Mouse (Mus musculus): ENCODE measurements around the gene Stox2. TPM values are rescaled to one million over a fixed set of nuclear protein-coding genes. Genes with fewer than 3 reads are reported as not detected.

The Stox2 gene
- polyA plus RNA-seq, 2 experiments from 2014 or later = not detected

DNA sequence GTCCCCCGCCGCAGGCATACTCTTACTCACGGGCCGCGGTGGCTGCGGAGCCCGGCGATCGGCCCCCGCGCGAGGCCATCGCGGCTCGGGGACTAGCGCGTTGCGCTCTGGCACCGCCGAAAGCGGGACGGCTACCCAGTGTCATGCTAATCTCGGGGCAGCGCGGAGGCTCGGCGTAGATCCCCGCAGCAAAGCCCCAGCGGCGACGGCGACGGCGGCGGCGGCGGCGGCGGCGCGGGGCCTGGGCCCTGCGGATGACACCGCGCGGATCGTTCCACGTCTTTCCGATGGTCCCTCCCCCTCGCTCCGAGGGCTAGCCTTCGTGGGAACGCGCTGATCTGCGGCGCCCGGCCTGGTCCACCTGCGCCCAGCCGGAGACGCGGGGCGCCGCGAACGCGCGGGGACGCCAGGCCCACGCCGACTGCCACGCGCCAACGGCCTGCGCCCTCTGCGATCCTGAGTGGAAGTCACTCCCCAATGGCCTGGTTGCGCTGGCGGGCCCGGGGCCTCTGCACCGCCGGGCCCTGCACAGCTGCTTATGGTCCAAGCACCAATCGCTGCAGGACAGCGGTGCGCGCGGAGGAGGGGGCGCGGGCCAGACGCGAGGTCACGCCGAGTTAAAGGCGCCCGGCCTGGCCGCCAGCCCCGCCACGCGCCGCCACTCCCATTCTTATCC, 157.2 kb downstream of the Stox2 start:
- no peak for ATAC-seq

DNA sequence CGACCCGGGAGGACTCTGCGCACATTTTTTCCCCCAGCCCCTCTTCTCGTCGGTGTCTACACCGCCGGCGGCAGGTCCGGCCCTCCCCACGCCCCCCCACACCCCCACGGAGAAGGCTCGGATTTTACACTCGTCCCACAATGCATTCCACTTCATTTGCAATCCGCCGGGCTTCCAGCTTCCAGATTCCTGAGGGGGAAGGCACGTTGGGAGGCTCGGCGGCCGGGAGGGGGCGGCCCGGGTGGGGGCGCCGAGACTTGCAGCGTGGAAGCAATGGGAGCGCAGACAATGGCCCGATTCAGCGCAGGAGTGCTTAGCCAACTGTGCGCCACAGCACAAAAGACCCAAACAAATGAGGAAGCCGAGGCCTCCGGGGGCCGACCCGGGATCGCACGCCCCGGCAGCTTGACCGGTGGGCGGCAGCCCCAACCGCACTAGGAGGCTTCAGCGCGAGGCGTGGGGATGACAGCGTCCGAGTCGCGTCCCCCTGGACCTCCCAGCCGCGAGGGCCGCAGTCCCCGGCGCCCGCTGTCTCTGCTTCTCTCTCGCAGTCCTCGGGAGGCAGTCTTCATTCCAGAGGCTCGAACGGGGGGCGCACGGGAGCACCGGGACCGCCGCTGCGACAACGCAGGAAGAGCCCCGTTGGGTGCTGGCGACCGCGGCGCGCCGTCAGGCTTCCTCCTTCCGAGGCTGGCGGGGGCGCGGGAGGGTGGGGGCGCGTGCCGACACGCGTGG, 157.9 kb downstream of the Stox2 start:
- ATAC-seq = no peak

DNA sequence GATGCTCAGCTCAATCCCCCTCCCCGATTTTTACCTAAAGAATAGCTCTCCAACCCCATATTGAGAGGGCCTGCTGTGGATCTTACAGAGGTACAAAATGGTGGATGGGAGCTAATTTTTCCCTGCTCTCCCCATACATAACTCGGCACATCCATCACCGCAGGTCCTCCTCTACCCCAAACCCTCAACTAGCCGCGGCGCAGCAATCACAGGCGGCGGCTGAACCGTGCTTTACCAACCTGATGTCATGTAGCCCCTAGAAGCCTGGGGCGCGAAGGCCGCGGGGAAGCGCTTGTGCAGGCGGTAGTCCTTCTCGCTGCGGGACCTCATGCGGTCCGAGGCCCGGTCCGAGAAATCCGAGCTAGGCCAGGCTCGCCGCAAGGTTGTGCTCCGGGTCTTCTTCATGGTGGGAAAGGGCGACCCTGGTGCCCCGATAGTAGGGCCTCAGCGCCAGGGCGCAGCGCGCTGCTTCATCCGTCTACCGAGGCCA, 158.5 kb downstream of the Stox2 start:
- ATAC-seq = no peak

DNA sequence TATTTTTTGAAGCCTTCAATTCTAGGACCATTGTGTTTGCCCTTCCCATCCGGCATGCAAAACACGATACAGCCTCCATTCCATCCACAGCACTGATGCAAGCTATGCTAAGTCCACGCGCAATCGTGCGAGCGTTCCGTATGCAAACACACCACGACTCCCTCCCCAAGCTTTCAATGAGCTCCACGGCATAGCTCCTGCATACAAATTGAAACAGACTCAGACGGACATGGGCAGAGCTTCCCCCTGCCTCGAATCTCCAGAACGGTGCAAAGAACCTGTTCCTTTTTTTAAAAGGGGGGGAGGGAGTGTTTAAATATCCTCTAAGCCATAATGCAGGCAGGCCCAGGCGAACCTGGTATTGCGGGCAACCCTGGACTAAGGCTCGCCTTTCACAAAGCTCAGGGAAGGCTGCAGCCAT, 159.0 kb downstream of the Stox2 start:
- ATAC-seq = no peak

DNA sequence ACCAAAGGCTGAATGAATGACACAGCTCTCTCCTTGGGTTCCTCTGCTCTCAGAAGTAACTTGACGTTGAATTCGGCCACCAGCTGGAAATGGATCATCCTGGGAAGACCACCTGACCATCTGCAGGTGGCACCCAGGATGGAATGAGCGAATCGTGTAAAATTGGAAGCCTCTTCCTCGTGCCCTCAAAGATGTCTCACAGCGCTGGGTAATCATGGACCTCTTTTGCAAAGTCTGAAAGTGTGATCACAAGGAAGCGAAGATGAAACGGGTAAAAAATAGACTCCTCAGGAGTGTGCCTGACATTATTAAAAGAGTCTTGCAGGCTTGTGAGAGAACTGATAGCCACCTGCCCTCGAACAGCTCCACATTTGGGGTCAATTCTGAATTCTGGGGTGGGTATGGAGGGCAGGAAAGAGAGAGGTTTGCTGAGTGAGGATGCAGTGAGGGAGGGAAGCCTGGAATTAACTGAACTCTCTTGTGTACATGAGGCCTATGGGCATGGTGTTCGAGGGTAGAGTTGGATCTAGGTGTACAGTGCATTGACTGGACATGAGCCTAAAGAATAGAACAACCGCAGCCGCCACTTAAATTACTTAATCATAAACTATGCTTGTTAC, 160.0 kb downstream of the Stox2 start:
- no peak for ATAC-seq

DNA sequence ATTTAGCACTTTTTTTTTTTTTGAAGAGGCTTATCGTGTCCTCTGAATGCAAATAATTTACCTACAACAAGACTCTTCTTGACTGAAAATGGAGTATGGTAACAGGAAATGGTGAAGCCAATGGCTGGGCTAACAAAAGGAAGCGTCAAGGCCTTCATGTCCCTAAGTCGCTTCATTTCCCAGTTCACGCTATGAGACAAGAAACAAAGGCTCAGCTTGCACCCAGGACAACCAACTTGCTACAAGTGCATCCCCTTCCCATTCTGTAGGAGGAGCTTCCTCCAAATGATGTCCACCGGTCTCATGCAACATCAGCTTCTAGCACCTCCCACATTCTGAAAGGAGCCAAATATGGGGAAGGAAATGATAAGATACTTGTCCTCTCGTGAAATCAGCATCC, 160.7 kb downstream of the Stox2 start:
- no peak for ATAC-seq

DNA sequence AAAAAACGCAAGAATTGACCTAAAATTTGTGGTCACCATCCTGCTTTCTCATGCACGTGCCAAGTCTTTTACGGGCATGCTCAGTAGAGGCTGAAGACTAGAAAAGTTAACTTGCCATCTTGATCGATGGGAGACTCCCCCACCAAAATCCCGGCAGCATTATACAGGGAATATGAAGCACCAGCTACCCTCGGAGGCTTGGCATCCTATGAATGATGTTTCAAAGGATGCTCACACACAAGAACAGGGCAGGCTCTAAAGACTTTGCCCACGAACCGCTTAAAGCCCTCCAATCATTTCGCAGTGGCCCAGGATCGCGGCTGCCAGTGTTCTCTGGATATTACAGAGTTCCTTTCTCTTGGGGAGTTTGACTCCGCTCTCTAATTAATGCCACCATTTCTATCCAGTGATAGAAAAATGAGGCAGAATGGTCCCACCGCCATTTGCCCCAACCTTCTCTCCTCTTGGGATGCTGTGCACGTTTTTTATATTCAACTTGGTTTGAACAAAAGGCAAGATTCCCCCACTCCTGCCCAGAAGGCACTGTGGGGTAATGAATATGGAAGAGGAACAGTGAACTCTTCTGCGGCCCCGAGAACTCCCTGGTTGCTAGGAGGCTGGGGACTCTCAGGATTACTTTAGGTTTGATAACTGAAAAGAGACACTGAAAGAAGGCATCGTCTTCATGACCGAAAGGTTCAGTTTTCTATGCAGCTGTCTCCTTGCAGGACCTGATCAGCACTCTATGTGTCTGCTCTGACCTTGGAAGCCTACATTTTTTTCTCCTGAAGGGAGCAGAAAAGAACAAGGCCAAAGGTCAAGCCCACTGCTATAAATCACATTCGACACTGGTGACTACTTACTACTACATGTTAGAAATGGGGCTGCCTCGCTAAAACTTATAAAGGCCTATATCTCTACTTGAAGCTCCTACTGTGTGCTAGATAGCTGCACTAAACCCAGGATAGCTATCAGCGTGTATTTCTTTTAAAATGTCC, 161.5 kb downstream of the Stox2 start:
- no peak for ATAC-seq

DNA sequence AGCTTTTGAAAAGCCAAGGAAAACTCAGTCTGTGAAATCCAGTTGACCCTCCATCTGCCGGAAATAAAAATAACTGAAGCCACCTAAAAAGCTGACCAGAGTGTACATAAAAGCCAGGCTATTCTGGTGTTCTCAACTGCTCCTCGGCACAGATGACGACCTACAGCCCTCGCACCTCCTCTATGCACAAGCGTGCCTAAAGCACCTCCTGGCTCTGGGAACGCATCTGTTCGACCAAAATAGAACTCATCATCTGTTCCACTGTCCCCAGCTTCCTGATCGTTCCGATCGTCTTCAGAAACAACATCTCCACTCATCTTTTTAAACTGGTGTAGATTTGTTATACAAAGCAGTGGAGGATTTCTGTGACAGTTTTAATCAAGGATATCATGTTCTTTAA, 166.3 kb downstream of the Stox2 start:
- ATAC-seq = no peak

DNA sequence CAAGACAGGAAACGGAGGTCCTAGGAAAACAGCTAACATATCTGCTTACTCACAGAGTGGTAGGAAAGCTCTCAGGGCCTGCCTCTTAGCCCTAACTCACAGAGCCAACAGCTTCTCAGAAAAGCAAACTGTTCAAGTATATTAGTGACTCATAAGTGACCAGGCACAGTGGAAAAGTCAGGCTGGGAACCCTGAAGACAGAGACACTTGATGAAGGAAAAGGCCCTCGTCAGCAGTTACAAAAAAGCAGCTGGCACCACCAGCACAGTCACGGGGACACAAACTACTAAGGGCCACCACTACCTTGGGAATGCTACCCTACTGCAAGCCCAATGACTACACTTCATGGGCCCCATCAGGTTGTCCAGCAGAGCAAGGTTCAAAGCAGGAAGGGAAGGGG, 168.0 kb downstream of the Stox2 start:
- no peak for ATAC-seq

DNA sequence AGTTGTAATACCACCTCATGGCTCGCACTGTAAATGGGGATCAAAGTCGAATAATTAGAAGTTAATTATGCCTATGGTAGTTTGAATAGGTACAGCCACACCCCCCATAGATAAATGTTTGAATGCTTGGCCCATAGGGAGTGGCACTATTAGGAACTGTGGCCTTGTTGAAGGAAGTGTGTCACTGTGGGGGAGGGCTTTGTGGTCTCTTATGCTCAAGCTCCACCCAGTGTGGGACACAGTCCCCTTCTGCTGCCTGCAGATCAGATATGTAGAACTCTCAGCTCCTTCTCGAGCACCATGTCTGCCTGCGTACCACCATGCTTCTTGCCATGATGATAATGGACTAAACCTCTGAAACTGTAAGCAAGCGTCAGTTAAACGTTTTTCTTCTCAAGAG, 177.2 kb downstream of the Stox2 start:
- no peak for ATAC-seq

DNA sequence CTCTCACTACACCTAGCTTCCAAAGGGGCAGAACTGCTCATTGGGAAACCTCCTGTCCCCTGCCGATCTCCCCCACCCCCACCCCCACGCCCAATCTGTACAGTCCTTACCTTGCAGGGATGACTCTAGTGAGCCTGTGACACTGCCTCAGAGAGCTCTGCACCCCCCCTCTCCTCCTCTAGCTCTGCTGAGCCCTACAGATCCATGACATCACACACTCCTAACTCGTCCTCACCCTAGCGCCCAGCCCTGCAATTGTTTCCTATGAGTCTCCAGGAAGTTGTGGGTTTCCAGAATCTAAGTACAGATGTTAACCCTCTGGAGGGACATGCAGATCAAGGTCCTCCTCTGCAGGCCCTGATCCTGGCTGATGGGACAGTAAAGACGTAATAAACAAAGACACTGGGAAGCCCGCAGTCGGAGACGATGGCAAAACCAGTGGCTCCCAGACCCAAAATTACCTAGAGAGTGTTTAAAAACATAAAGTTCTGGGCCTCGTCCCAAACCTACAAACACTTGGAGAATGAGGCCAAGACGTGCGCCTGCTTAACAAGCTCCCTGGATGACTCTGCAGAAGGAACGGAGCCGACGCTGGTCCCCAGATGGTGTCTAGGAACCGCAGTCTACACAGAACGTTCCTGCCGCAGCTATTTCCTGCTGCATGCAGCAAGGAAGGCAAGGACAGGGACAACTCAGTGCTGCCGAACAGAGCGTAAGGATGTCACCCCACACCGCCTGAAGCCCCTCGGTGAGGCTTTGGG, 177.9 kb downstream of the Stox2 start:
- ATAC-seq = no peak

DNA sequence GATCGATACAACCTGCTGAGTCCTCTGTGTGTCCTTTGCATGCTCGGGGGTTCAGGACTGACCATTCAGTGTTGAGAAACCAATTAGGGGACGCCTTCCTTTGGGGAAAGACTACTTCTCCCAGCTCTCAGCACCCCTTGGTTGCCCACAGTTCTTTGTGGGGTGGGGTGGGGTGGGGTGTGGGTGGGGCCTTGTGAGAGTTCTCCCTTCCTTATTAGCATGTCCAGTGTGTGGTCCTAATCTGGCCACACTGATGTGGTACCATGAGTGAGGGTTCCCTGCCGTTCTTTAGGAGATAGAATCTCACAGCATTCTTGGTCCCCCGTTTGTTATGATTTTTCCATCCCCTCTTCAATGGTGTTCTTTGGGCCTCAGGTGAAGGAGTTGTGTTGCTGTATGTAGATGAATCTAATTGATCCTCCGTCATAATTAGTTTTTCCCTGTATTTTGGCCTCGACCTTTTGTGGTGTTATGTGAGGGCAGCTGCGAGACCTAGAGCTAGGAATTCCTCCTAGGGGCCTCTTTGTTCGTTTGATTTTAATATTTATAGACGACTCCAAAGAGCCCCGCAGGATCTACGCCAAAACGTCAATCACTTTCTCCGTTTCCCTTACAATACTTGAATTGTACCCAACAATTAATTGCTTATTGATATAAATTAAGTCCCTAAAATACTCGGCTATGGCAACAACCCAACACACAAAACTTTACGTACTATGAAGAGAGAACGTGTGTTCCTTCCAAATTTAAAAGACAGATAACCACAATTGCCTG, 182.9 kb downstream of the Stox2 start:
- no peak for ATAC-seq

DNA sequence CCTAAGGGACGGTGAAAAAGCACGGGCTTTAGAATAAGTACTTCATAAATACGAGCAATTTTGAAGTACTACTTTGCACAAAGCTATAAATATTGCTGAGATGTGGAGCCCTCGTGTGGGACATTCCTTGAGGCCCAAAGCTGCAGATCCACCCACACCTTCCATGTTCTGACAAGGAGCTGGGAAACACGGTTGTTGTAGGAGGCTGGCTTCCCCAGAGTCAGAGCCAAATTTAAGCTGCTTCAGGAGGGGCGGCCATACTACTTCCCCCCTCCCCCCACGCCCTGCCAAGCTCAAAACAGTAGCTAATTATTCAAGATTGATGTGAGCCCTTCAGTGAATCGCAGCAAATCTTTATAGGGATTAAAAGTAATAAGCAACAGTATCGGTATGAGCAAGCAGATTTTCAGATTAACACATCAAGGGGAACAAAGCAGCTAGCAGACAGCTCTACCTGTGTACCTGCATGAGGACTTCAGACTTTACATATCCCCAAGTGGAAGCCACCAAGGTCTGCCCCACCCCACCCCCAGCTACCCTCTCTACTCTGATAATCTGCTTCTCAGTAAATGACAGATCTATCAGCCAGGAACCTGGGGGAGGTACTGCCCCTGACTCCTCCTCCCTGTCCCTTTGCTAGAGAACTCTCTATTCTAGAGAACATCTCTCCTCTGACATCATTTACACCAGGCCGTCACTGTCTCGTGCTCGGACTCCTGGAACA, 185.2 kb downstream of the Stox2 start:
- no peak for ATAC-seq

DNA sequence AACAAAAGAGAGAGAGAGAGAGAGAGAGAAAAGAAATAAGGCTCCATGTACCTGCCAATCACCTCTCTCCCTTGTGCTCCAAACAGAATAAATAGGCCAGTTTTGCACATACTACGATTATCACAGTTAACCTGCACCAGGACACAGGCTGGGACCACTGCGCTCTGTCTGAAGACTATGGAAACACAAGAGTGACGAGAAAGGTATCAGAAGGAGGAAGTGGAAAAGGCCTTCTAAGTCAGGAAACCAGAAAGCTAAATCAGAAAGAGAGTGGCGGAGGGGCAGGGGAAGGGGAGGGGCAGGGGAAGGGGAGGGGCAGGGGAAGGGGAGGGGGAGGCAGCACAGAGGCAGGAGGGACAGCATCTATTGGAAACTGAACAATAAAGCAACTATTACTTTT, 195.3 kb downstream of the Stox2 start:
- ATAC-seq = no peak

DNA sequence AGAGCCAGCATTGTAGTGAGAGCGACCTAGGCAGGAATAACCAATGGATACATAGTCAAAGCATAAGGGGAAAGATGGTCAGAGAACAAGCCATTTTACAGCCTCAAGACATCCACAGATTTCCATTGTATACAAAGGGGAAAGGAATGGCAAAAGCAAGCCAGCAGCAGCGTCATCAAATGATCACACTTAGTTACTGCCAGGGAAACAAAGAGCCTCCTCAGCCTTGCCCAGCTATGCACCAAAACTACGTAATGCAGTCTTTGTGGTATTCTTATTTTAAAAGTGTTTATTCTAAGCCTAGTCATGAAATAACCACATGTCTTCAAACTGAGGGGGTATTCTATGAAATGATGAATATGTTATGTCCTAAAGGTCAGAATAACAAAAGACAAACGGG, 201.0 kb downstream of the Stox2 start:
- ATAC-seq = no peak

DNA sequence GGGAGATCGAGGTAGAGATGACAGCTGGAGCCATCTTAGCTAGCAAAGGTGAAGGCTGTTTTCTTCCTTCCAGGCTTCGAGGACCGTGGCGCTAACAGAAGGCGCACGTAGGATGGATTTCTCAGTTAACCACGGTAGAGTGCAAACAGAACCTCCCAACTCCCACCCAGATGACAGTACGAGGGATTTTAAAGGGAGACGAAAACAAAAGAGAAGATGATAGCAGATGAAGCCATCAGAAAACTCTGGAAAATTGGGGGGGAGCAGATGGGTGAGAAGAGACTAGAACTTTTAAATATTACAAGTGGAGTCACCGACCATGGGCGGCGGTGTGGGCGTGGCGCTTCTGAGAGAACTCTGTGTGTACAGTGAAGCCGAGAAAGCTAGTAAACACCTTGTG, 202.0 kb downstream of the Stox2 start:
- no peak for ATAC-seq

DNA sequence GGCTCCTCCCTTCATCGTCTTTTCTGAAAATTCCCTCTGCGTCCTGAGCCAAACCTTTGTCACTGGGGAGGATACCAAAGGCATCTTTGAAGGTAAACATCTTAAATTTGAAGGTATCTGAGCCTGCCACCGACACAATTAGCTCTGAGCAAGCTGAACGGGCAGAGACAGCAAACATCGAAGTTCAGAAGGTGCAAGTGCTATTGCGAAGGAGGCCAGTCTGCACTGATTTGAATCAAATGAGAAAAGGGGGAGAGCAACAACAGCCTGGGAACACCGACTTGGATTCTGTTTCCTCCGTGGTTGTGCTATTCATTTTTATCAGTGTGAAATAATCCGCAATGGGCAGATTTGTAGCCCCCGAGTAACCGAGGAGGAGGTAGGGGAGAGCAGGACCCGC, 202.5 kb downstream of the Stox2 start:
- ATAC-seq = no peak

DNA sequence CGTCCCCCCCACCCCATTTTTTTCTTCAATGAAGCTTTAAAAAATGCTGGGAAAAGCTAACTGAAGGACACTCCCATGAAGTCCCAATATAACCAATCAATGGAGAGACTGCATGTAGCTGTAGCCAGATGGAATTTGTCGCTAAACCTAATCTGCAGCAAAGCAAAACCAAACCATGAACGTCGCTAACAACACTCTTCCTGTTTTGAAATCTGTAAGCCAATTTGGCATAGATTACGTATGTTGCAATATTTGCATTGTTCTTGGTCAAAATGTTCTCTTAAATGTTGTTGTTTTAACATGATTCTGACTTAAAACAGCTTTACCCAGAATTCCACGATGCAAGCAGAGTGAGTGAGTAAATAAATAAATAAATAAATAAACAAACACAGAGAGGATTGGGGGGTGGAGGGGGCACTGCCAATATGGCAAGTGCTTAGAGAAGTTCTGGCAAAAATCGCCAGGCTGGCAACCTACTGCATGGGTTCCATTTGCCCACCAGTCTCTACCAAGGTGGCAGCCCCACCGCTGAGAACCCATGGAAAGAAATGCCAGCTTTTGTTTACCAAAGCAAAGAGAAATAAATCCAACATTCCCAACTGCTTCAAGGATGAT, 203.0 kb downstream of the Stox2 start:
- ATAC-seq = no peak

DNA sequence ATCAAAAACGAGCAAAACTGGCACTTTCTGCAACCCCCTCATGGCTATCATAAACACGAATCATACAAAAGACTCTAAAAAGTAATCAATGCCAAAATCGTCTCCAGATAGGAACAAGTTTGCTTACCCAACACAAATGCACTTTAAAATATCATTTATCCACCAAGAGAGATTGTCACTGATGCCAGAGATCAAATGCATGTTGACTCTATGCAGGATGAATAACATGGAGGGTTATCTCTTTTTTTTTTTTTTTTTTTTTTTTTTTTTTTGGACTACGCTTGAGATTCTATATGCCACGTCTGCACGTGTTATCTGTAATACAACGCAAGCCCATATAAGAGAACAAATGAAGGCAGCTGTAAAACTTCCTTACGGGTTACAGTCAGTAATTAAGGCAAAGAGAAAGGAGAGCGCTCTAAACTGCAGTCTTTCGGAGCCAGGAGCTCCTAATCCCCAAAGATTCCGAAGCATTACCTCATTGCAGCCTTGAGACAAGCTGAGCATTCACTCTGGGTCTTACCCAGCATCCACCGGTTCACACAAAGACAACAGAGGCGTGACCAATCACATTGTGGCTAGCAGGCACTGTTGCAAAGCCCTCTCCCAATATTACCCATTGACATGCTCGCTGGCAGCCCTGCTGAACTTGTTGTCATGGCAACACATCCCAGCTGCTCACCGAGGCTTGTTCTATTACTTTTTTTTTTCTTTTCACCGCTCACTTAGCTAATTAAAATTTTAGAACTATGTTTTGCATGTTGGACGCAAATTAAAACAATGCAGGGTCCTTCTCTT, 203.8 kb downstream of the Stox2 start:
- ATAC-seq = no peak

Measured in activated CD4-positive, CD25-positive, alpha-beta regulatory T cell, adult 4 months (primary cell).